In the genomic region with DNA sequence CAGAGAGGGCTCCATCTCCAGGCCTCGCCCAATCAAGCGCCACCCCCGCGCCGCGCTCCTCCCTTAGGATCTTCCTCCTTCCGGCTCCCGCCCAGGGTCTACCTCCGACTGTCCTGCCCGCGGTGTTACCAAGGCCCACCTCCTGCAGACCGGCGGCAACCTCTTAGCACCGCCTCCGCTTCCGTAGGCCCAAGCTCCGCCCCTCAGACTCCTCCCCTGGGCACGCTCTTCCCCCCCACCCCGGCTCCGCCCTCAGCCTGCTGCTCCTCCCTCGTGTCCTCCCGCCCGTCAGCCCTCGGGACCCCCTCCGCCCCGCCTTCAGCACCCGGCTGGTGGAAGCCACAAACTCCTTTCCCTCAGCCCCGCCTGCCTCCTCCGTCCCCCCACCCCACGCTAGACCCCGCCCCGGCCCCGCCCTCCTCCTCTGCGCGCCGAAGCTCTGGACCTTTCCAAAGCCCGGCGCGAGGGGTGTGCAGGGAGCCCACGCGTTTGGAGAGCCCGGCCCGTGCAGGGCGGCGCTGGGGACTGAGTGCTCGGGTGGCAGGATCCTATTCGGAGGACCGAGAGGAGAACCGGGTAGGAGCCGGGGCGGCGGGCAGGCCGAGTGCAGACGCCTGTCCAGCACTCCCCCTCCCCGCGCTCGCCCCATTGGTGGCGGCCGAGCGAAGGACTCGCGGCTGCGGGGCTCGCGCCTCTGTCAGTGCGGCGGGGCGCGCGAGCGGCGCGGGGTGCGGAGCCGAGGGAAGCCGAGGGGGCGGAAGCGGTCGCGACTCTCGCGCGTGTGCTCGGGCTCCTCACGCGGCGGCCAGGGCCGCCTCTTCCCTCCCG, we compare ENCODE assay signal across 8 mouse cellular contexts. TPM values are rescaled to one million over a fixed set of nuclear protein-coding genes. Genes with fewer than 3 reads are reported as not detected.
DNase-seq lines count a peak whose midpoint lies in the region; ATAC-seq lines count a peak whose summit lies in the region.

A gene (plus strand): TSS at position 441 of the 828 bp plus-strand sequence.
A gene (plus strand): TSS at position 747 of the 828 bp plus-strand sequence.

- H3K27me3 ChIP-seq in lung, embryonic 16.5 days (ENCODE audit: control insufficient read depth, insufficient read depth, low read depth, low read length): no peaks in the 10 kb centered on the region

- peaks cover 26% of the 10 kb centered on the region for H3K4me1 ChIP-seq in lung, embryonic 16.5 days (replicated peaks; ENCODE audit: control insufficient read depth, insufficient read depth, low read length)

- no peaks in the 10 kb centered on the region for H3K9me3 ChIP-seq in lung, embryonic 16.5 days (ENCODE audit: control insufficient read depth, low read length)

- peak; percentile 93 for DNase-seq in MEL-GATA-1-ER (ENCODE audit: extremely low read depth, low read depth)
- peak; percentile 94 for DNase-seq in cerebellum, adult 8-10 months
- peak; percentile 97 for DNase-seq in forelimb bud, embryonic 11.5 days (ENCODE audit: low read depth, low spot score)
- DNase-seq in layer of hippocampus, adult 9-10 months (ENCODE audit: low spot score): peak; percentile 83
- DNase-seq in ovary, postnatal 10 days (ENCODE audit: low spot score): peak; percentile 88
- peak; percentile 99 for DNase-seq in thymus, postnatal 10 days (ENCODE audit: low spot score in 2 of 2)

- no peaks in the 10 kb centered on the region for H3K36me3 ChIP-seq in lung, embryonic 16.5 days (ENCODE audit: control insufficient read depth, insufficient read depth, low read length)

- peak within 1 kb of the TSS; percentile 74 for H3K4me2 ChIP-seq in lung, embryonic 16.5 days (ENCODE audit: low read depth, low read length)

- peak; percentile 90 to 93 for ATAC-seq in hematopoietic stem cell, adult 5-6 weeks (replicated peaks in 1 of 2; ENCODE audit: insufficient read depth in 1 of 2, low FRiP score in 2 of 2, low TSS enrichment in 1 of 2, low read depth in 1 of 2, poor library complexity in 2 of 2, severe bottlenecking in 2 of 2)
- ATAC-seq in lung, embryonic 16.5 days (ENCODE audit: low read depth): peak; percentile 97

- H3K4me3 ChIP-seq in lung, embryonic 16.5 days (ENCODE audit: low read length): peak within 1 kb of the TSS; percentile 83

- H3K9ac ChIP-seq in lung, embryonic 16.5 days (ENCODE audit: low read length): peak within 1 kb of the TSS; percentile 98

- peak within 1 kb of the TSS; percentile 99 for H3K27ac ChIP-seq in lung, embryonic 16.5 days (ENCODE audit: low read length)

- under 1% methylated on average over 63 of the region's 89 CpGs for WGBS in lung, embryonic 16.5 days

RNA-seq across cellular contexts. Expression of the first gene that starts in this region (rescaled TPM):
- 180 and 207 TPM in 2 replicates for total RNA-seq in hematopoietic stem cell, adult 5-6 weeks (2017)
- polyA plus RNA-seq in lung, embryonic 16.5 days (2015; fragmentation: Nextera tagmentation; extraction: Ambion mirVana): 38.7 and 43.4 TPM in 2 replicates

RNA-seq across cellular contexts. Expression of the second gene that starts in this region (rescaled TPM):
- not detected in 2 replicates for total RNA-seq in hematopoietic stem cell, adult 5-6 weeks (2017)
- not detected in 2 replicates for polyA plus RNA-seq in lung, embryonic 16.5 days (2015; fragmentation: Nextera tagmentation; extraction: Ambion mirVana)

Comparison
In these comparisons a context has a peak if more than half of its experiments do, and no peak if none do; other contexts are left out.
1. Peak in every context shown above with its lines: DNase-seq, ATAC-seq, H3K4me3 ChIP-seq and H3K27ac ChIP-seq.